Mouse (Mus musculus): ENCODE data around the gene Tubb4a. TPM values are rescaled to one million over a fixed set of nuclear protein-coding genes. Genes with fewer than 3 reads are reported as not detected.

Tubb4a gene
- polyA plus RNA-seq, 1 experiment from 2014 or later: 12.7 TPM

Other genes with a start within 250 kb of the Tubb4a start
- not detected in 2 replicates for gene Acsbg2, start 213.3 kb downstream of the Tubb4a start, polyA plus RNA-seq (2016; fragmentation: Nextera tagmentation; extraction: Ambion mirVana)
- 0.26 and 0.52 TPM in 2 replicates for gene 1700061G19Rik, start 212.3 kb downstream of the Tubb4a start, polyA plus RNA-seq (2016; fragmentation: Nextera tagmentation; extraction: Ambion mirVana)
- gene Mllt1, start 152.4 kb downstream of the Tubb4a start, polyA plus RNA-seq (2016; fragmentation: Nextera tagmentation; extraction: Ambion mirVana): 93.0 and 97.1 TPM in 2 replicates
- gene Acer1, start 105.7 kb downstream of the Tubb4a start, polyA plus RNA-seq (2016; fragmentation: Nextera tagmentation; extraction: Ambion mirVana): not detected in 2 replicates
- gene Clpp, start 97.5 kb downstream of the Tubb4a start, polyA plus RNA-seq (2016; fragmentation: Nextera tagmentation; extraction: Ambion mirVana): 147 and 151 TPM in 2 replicates
- 37.6 and 39.8 TPM in 2 replicates for gene Alkbh7, start 90.4 kb downstream of the Tubb4a start, polyA plus RNA-seq (2016; fragmentation: Nextera tagmentation; extraction: Ambion mirVana)
- not detected in 2 replicates for gene Pspn, start 87.8 kb downstream of the Tubb4a start, polyA plus RNA-seq (2016; fragmentation: Nextera tagmentation; extraction: Ambion mirVana)
- gene Gtf2f1, start 76.5 kb downstream of the Tubb4a start, polyA plus RNA-seq (2016; fragmentation: Nextera tagmentation; extraction: Ambion mirVana): 61.5 and 68.2 TPM in 2 replicates
- 0.24 TPM in 1 of 2 replicates, not detected in the other for gene Gm17949, start 76.3 kb downstream of the Tubb4a start, polyA plus RNA-seq (2016; fragmentation: Nextera tagmentation; extraction: Ambion mirVana)
- gene Khsrp, start 56.3 kb downstream of the Tubb4a start, polyA plus RNA-seq (2016; fragmentation: Nextera tagmentation; extraction: Ambion mirVana): 60.2 and 64.7 TPM in 2 replicates
- 0.17 and 0.23 TPM in 2 replicates for gene Slc25a41, start 46.1 kb downstream of the Tubb4a start, polyA plus RNA-seq (2016; fragmentation: Nextera tagmentation; extraction: Ambion mirVana)
- 1.2 and 2.4 TPM in 2 replicates for gene Crb3, start 28.7 kb downstream of the Tubb4a start, polyA plus RNA-seq (2016; fragmentation: Nextera tagmentation; extraction: Ambion mirVana)
- 4.5 and 4.9 TPM in 2 replicates for gene Slc25a23, start 27.9 kb downstream of the Tubb4a start, polyA plus RNA-seq (2016; fragmentation: Nextera tagmentation; extraction: Ambion mirVana)
- 0.99 and 1.2 TPM in 2 replicates for gene Dennd1c, start 9.3 kb downstream of the Tubb4a start, polyA plus RNA-seq (2016; fragmentation: Nextera tagmentation; extraction: Ambion mirVana)
- 10.2 and 11.3 TPM in 2 replicates for gene Tnfsf9, start 17.5 kb upstream of the Tubb4a start, polyA plus RNA-seq (2016; fragmentation: Nextera tagmentation; extraction: Ambion mirVana)
- not detected in 2 replicates for gene Cd70, start 62.0 kb upstream of the Tubb4a start, polyA plus RNA-seq (2016; fragmentation: Nextera tagmentation; extraction: Ambion mirVana)
- gene Tnfsf14, start 106.4 kb upstream of the Tubb4a start, polyA plus RNA-seq (2016; fragmentation: Nextera tagmentation; extraction: Ambion mirVana): 0.18 and 0.33 TPM in 2 replicates
- gene C3, start 140.4 kb upstream of the Tubb4a start, polyA plus RNA-seq (2016; fragmentation: Nextera tagmentation; extraction: Ambion mirVana): 0.08 and 1.00 TPM in 2 replicates
- 30.0 and 31.1 TPM in 2 replicates for gene Gpr108, start 160.7 kb upstream of the Tubb4a start, polyA plus RNA-seq (2016; fragmentation: Nextera tagmentation; extraction: Ambion mirVana)
- 30.4 and 36.5 TPM in 2 replicates for gene Trip10, start 161.7 kb upstream of the Tubb4a start, polyA plus RNA-seq (2016; fragmentation: Nextera tagmentation; extraction: Ambion mirVana)
- 1.8 and 1.9 TPM in 2 replicates for gene Vav1, start 191.3 kb upstream of the Tubb4a start, polyA plus RNA-seq (2016; fragmentation: Nextera tagmentation; extraction: Ambion mirVana)